In the genomic region with DNA sequence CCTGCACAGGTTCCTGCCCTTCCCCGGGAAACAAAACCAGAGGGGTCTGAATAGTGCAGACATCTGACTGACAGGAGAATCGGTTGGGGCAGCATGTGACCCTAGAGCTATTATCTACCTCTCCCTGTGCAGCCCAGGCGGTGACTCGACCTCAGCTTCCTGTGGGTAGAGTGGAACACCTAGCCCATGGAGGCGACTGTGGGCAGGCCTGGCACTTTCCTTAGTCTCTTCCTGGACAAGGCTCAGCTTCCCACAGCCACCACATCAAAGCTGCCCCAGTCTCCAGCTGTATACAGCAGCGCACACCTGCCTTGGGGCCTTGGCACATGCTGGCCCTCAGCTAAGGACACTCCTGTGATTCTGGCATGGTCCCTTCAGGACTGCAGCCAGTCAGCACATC, we compare ENCODE assay signal across 25 mouse cellular contexts. TPM values are rescaled to one million over a fixed set of nuclear protein-coding genes. Genes with fewer than 3 reads are reported as not detected.
DNase-seq lines count a peak whose midpoint lies in the region; ATAC-seq and TF ChIP-seq lines count a peak whose summit lies in the region.
"Had no signal": no experiment of that assay in that cellular context is flagged by ENCODE, and none has a peak within 500 bp of the region (broad histone marks: within the 10 kb centered on the region; RNA-seq: fewer than 3 reads in every experiment).

No protein-coding gene starts in this region.

- DNase-seq in CD8-positive naive resting alpha-beta T cell, adult 2 months (ENCODE audit: low read depth in 2 of 2, low spot score in 2 of 2), result peak; percentile 18 to 32
- peak; percentile 73 for DNase-seq in thymus, adult 2 months
- no peak for DNase-seq in spleen, postnatal 10 days (ENCODE audit: low spot score in 2 of 2)
- DNase-seq in embryo, embryonic 11 days, result no peak
- DNase-seq in frontal cortex, postnatal 36 days (ENCODE audit: low spot score in 2 of 2), result no peak
- DNase-seq in retina, postnatal 1 day, result no peak
- DNase-seq: cerebellum, adult 2 months; cerebellum, postnatal 36 days; gastrocnemius, postnatal 14 days; heart, adult 18-20 months; heart, postnatal 4 days; kidney, adult 2 months; kidney, postnatal 36 days; layer of hippocampus, adult 9-11 months; lung, embryonic 14.5 days; lung, postnatal 4 days; right cerebral cortex, postnatal 14 days had no signal

- peak; percentile 73 for ATAC-seq in inflammation-experienced regulatory T-cells, adult 6 months
- ATAC-seq: forebrain, embryonic 13.5 days; midbrain, embryonic 13.5 days had no signal

- H3K4me1 ChIP-seq in thymus, adult 2 months (replicated peaks; ENCODE audit: control insufficient read depth, insufficient read depth, low read length), result peaks cover 81% of the 10 kb centered on the region
- H3K4me1 ChIP-seq: heart, embryonic 13.5 days; midbrain, embryonic 13.5 days had no signal

- no peaks in the 10 kb centered on the region for H3K36me3 ChIP-seq in thymus, adult 2 months (ENCODE audit: control insufficient read depth, insufficient read depth, low read length)

- no peak for TF ChIP-seq POLR2A in thymus, adult 2 months (IDR thresholded peaks at IDR 0.05; ENCODE audit: control insufficient read depth, extremely low read depth, insufficient read depth, low read length, poor library complexity)

- TF ChIP-seq CTCF in thymus, adult 2 months (IDR thresholded peaks at IDR 0.05; ENCODE audit: borderline replicate concordance, control insufficient read depth, extremely low read depth, insufficient read depth, low read length, poor library complexity), result no peak

- peak overlapping the region; percentile 26; the same call in 1 of the 2 replicates for H3K27ac ChIP-seq in thymus, adult 2 months (ENCODE audit: control insufficient read depth, insufficient read depth, low read length)
- H3K27ac ChIP-seq: forebrain, embryonic 13.5 days; heart, embryonic 13.5 days; midbrain, embryonic 13.5 days had no signal

- H3K4me3 ChIP-seq in thymus, adult 2 months (ENCODE audit: control insufficient read depth, insufficient read depth, low read length), result no peak overlapping the region
- H3K4me3 ChIP-seq: erythroblast, embryonic 14.5 days; forebrain, embryonic 13.5 days; heart, embryonic 13.5 days; midbrain, embryonic 13.5 days had no signal

- WGBS in thymus, adult 2 months, result 5% methylated on average over 6 of the region's 6 CpGs

- H3K27me3 ChIP-seq in thymus, adult 2 months (ENCODE audit: control insufficient read depth, insufficient read depth, low read length), result no peaks in the 10 kb centered on the region
- H3K27me3 ChIP-seq: CH12.LX; forebrain, embryonic 13.5 days; heart, embryonic 13.5 days; midbrain, embryonic 13.5 days had no signal

RNA-seq across cellular contexts. Expression of a gene that starts 20.7 kb away (rescaled TPM):
- 10 to 100 TPM in 2 of 3 experiments, 1 to 10 TPM in 1; 8.3 to 12.4 (median 11.4) TPM for polyA plus RNA-seq in inflammation-experienced regulatory T-cells, adult 6 months (2017; shearing (Covaris generic))
- polyA plus RNA-seq in thymus, adult 2 months (2012; rRNA removed), result 72.3 and 86.9 TPM in 2 replicates

RNA-seq across cellular contexts. Expression of a gene that starts 26.2 kb away (rescaled TPM):
- 10 to 100 TPM in 2 of 3 experiments, 1 to 10 TPM in 1; 8.6 to 23.2 (median 20.8) TPM for polyA plus RNA-seq in inflammation-experienced regulatory T-cells, adult 6 months (2017; shearing (Covaris generic))
- polyA plus RNA-seq in thymus, adult 2 months (2012; rRNA removed), result 65.2 and 66.8 TPM in 2 replicates

RNA-seq across cellular contexts. Expression of a gene that starts 42.8 kb away (rescaled TPM):
- polyA plus RNA-seq in inflammation-experienced regulatory T-cells, adult 6 months (2017; shearing (Covaris generic)), result under 1 TPM in 1 of 3 experiments, not detected in 2; 0.23 TPM
- polyA plus RNA-seq in thymus, adult 2 months (2012; rRNA removed), result 0.26 and 0.46 TPM in 2 replicates
- polyA plus RNA-seq: embryonic facial prominence, embryonic 11.5 days; limb, embryonic 11.5 days had no signal

RNA-seq across cellular contexts. Expression of a gene that starts 58.2 kb away (rescaled TPM):
- under 1 TPM in 1 of 3 experiments, not detected in 2; 0.21 TPM for polyA plus RNA-seq in inflammation-experienced regulatory T-cells, adult 6 months (2017; shearing (Covaris generic))
- polyA plus RNA-seq in thymus, adult 2 months (2012; rRNA removed), result 3.2 and 4.1 TPM in 2 replicates
- polyA plus RNA-seq: erythroblast, embryonic 14.5 days had no signal

Comparison
In these comparisons a context has a peak if more than half of its experiments do, and no peak if none do; other contexts are left out.
1. DNase-seq: peak in CD8-positive naive resting alpha-beta T cell, adult 2 months (2 of 2) and thymus, adult 2 months (single experiment); none in spleen, postnatal 10 days (0 of 2), embryo, embryonic 11 days (single experiment), frontal cortex, postnatal 36 days (0 of 2) and retina, postnatal 1 day (single experiment).